Mouse (Mus musculus): ENCODE results near the gene Sh3bgr.
A peak's percentile ranks its signal among the peaks of the same experiment; 100 is the strongest.

The Sh3bgr gene

DNA sequence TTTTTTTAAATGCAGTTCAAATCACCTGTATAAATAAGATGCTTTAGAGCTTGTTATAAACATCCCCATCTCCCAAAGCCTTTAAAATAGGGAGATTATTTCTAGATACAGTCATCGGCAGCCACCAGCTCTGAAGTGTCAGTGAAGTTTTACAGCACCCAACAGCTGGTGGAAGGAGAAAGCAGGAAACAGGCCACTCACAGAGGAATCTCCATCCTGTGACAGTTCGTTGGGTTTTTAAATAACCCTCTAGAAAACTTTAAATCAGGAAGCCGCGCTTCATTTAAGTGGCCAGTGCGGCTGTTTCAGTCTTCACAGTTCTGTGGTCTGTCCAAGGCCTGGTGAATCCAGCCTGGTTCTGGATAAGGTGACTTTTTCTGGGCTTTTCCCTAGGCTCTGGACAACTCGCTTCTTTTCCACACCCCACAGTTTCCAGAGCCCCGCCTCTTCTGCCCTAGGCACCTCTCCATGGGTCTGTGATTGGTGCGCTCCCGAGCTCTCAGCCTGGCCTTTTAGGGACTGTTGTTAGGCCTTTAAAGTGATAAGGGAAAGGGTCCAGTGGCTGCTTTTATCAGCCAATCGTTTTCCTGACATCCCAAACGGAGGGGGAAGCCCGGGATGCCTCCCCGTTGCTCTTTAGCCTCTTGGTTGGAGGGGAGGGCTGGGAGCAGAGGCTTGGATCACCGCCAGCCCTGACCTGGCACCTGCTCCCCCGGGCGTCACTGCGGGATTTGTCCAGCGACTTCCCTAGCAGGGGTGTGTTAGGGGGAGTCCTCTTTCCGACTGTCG is at the start of gene Sh3bgr:
Sh3bgr (plus strand) TSS at position 538 of the 789 bp plus-strand sequence.
- DNase-seq (ENCODE audit: low spot score): no peak

DNA sequence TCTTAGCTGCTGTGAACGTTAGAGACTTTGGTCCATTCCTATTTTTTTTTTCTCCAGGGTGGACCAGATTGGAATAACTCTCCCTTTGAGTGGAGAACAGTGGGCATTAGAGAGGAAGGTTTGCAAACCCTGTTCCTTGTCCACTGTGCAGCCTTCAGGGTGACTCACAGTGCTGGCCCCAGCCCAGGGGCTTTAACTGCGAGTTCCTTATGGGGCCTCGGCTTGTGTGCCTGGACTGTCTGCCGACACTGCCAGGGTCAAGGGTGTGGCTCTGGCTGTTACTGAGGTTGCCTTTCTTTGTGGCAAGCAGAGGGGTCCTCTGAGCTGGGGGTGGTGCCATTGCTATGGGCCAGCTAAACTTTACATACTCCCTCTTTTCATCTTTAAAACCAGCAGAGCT is 49.3 kb upstream of the Sh3bgr start:
- DNase-seq (ENCODE audit: low spot score): no peak

DNA sequence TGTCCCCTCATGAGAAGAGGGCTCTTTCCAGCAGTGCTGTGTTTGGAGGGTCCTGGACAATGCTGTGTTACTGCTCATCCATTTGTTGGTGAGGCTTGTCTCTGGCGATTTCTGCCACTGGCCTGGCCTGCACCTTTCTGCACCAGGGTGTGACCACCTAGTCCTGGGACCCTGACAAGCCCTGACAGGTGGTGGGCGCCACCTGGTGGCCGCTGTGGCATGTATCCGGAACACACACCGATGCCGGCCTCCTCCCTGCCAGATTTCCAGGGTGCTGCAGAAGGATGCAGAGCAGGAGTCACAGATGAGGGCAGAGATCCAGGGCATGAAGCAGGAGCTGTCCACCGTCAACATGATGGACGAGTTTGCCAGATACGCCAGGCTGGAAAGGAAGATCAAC is 48.7 kb upstream of the Sh3bgr start:
- no peak for DNase-seq (ENCODE audit: low spot score)

DNA sequence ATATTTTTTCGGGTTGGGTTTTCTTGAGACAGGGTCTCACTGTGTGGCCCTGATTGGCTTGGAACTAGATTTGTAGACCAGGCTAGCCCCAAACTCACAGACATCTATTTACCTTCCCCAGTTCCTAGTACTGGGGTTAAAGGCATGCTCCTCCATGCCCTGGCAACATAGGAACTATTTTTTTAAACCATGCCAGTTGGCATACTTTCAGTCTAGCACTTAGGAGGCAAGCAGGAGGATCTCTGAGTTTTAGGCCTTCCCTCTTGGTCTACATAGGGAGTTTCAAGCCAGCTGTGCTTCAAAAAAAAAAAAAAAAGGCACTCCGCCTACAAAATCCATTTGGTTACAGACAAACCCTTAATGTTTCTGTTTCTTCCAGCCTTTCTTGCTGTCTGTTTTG is 45.8 kb upstream of the Sh3bgr start:
- no peak for DNase-seq (ENCODE audit: low spot score)

DNA sequence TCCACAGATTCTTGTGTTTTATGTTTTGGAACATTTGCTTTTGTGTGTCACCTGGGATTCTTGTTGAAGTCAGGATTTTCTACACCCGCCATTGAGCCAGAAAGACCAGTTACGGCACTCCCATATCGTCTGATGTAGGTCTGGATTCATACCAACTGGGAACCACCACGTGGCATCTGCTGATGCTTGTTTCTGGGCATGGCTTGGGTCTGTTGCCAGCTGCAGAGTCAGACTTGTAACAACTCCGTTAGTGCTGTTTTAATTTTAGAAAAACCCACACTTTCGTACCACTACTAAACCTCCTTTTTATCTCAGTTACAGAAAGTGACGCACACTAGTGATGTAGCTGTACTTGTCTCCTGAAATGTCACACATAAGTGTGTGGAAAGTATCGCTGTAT is 44.2 kb upstream of the Sh3bgr start:
- DNase-seq (ENCODE audit: low spot score): no peak

DNA sequence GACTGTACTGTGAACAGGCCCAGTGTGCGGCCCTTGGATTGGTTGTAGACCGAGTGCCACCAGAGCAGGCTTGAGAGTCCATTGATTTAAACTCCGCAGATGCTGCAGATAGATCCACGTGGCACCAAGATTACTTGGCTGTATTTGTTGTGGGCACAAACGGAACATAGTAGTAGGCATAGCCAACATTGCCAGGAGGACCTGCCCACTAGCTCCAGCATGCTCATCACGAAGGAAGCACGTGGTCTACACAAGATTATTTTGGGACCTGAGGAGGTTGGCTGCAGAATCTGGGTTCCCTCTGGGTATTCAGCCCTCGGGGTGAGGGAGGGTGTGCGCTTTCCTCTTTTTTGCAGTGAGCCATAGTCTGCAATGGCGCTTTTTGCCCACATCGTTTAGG is 43.1 kb upstream of the Sh3bgr start:
- no peak for DNase-seq (ENCODE audit: low spot score)

DNA sequence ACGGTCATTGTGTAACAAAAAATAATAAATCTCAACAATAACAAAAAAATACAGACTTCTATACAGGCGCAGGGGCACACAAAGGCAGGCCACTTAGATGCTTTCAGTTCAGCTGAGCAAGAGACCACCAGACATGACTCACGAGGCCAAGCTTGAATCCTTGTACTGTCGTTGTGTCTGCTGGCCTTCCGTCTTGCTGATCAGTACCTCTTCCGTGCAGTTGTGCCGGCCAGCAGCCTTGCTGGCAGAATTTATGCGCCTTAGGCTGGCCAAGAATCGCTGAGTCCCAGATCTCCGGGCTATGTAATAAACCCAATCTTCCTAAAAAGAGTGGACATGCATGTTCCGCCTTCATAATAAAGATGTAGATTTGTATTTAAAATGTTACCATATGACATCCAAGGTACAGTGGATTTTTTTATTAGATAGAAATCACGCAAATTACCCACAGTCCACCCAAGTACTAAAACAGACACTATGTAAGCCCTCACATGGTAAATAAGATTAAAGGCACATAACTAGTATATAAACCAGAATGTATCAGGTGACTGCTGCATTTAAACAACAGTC is 41.7 kb upstream of the Sh3bgr start:
- no peak for DNase-seq (ENCODE audit: low spot score)

DNA sequence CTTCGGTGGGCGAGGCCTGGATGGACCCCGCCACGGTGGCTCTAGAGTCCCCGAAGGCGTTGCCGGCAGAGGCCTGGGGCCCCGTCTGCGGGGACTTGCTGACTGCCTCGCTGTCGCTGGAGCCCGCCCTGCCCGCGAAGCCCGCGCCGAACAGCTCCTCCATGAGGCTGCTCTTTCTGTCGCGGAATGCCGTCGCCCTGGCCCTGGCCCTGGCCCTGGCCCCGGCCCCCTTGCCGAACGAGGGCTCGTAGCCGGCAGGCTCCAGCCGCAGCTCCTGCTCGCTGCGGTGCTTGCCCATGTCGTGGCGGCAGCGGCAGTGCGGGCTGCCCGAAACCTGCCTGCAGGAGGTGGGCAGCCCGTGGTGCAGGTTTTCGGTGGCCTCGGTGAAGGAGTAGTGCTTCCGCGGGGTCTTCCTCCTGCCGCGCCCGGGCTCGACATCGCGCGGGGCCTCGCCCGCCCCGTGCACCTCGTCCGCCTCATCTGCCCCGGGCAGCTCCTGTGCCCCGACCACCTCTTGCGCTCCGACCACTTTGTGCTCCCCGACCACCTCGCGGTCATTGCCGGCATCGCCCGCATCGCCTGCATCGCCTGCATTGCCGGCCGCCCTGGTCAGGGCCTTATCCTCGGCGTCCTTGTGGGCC is 41.0 kb upstream of the Sh3bgr start:
- no peak for DNase-seq (ENCODE audit: low spot score)

DNA sequence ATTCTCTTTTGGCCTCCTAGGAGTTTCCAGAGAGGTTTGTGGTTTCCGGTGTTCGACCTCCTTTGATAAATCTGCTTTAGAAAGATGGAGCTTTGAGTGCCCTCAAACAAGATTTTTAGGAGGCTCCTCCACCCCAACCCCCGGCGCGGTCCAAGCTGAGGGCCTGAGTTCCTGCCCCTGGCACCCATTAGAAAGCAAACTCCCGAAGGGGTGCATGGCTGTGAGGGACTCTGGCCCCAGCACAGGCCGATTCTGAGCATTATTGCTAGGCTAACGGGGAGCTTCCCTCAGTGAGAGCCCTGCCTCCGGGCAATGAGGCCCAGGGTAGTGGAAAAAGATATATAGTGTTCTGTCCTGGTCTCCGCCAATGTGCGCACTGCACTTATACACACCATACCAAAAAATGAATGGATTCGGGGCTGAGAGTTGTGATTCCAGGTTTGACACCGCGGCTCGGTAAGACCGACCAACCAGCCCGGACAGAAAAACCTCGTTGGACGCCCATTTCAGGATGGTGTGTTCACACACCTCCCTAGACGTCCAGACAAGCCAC is 40.4 kb upstream of the Sh3bgr start:
- DNase-seq (ENCODE audit: low spot score): no peak

DNA sequence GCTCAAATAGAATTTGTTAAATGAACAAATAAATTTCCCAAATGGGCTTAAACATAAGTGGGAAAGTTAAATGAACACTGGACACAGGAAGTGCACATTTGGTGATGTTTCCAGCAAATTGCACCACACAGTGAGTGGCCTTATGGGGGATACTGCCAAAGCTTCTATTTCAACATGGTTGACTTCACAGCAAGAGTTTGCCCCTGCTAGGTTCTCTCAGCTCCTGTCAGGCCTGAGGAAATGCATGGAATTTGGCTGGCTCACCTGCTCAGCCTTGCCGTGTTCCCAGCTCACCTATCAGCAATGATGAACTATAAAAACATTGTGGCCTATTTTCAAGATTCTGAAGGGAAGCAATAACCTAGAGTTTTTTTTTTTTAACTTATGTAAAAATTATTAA is 39.3 kb upstream of the Sh3bgr start:
- DNase-seq (ENCODE audit: low spot score): no peak

DNA sequence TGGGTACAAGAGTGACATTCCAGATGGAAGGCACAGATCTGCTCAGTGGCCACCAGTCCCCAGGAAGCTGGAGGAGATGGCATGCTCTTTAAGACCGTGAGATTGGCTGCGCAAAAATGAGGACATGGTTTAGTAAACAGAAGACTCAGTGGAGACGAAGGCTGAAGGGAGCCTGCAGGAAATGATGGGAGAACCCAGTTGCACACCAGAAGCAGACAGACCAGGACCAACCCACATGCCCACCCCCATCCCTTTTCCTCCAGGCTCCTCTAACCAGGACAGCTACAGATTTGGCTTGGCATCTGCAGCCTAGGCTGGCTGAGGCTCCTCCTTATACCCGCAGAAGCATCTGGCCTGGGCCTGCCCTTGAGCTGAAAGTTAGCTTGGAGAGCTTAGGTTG is 38.9 kb upstream of the Sh3bgr start:
- no peak for DNase-seq (ENCODE audit: low spot score)

DNA sequence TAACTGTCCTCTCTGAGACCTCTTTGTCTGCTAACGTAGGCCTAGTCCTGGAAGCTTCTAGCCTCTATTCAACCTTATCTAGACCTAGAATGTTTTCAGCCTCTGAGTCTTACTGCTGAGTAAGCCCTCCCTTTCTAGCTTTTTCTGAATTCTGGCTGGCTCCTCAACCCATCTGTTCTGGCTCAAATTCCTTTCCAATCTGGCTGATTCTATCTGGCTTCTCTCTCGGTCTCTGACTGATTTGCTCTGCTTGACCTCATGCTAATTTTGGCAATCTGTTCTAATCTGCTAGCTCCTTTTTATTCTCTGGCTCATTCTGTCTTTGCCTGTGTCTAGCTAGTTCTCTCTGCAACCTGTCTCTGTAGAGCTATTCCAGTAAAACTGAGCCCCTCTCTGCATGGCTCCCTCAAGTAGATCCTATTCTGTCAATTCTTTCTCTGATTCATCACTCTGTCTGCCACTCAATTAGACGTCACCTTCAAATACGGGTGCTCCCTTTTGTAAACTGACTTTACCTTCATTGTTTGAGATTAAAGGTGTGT is 34.5 kb upstream of the Sh3bgr start:
- no peak for DNase-seq (ENCODE audit: low spot score)

DNA sequence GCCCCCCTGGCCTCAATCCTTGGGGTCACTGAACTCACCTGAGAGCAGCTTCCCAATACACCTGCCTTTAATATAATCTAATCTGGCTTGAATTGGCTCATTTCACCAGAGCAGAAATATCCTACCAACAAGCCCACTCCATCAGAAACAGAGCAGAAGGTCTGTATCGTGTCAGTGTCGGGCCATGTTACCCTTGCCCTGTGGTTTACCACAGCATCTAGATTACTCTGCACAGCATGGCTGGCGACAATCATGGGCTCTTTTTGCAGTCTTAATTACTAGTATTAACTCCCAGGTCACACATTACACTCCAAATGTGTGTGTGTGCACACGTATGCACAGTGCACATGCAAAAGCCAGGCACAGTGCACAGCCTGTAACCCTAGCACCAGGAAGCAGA is 31.4 kb upstream of the Sh3bgr start:
- DNase-seq (ENCODE audit: low spot score): no peak

DNA sequence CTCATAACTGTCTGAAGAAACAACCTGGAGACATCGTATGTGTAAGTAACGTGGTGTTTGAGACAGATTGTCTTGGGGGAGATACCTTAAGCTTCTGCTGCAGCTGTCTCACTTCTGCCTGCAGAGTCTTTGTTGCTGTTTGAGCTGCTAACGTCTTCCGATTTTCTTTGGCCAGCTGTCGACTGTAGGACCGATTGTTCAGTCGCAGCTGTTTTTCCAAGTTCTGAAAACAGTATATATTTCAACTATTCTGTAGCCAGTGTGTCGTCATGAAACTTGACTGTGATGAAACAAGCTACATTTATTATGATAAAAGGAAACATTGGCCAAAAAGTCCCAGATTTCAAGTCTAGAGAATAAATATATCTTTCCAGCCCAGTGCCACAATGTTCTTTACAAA is 26.6 kb upstream of the Sh3bgr start:
- no peak for DNase-seq (ENCODE audit: low spot score)

DNA sequence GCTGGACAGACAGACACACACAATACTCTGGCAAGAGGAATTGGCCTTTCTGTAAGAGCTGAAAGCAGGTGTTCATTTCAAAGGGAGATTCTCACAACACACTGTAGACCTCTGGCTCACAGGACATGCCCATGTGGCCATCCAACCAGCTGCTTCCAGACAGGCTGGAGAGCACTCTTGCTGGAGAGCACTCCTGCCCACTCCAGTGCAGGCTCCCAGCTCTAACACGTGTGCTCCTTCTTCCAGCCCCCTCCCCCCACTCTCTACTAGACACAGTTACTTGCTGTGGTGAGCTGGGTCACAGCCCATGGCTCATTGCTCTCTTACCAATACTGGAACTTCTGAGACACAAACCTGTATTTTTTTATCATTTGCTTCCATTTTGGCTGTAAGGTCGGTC is 24.9 kb upstream of the Sh3bgr start:
- DNase-seq (ENCODE audit: low spot score): no peak

DNA sequence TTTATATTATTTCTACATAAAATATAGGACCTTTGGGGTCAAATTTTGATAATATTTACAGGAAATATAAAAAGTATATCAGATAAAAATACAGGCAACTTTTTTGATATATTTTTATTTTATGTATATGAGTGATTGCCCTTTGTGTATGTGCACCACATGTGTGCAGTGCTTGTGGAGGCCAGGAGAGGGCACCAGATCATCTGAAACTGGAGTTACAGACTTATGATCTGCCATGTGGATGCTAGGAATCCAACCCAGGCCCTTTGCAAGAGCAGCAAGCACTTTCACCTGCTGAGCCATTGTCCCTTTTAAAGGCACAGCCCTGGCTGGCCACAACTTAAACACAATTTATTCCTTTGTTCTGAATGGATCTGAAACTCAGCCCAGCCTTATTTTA is 21.1 kb upstream of the Sh3bgr start:
- no peak for DNase-seq (ENCODE audit: low spot score)

DNA sequence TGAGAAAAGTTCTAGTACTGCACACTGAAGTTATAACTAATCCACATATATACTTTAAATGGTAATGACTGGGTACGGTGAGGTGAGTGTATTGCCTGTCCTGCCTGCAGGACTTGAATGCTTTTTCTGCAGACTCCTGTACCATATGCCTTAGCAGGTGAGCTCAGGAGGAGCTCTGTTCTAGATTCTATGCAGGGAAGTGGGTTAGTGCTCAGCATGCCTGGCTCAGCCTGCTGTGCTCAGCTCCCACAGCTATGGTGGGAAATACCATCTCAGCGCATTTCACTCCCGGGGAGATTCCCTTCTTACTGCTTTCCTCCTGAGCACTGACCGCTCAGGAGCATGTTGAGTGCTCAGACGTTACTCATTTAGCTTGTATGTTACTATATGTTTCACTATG is 12.6 kb upstream of the Sh3bgr start:
- no peak for DNase-seq (ENCODE audit: low spot score)

DNA sequence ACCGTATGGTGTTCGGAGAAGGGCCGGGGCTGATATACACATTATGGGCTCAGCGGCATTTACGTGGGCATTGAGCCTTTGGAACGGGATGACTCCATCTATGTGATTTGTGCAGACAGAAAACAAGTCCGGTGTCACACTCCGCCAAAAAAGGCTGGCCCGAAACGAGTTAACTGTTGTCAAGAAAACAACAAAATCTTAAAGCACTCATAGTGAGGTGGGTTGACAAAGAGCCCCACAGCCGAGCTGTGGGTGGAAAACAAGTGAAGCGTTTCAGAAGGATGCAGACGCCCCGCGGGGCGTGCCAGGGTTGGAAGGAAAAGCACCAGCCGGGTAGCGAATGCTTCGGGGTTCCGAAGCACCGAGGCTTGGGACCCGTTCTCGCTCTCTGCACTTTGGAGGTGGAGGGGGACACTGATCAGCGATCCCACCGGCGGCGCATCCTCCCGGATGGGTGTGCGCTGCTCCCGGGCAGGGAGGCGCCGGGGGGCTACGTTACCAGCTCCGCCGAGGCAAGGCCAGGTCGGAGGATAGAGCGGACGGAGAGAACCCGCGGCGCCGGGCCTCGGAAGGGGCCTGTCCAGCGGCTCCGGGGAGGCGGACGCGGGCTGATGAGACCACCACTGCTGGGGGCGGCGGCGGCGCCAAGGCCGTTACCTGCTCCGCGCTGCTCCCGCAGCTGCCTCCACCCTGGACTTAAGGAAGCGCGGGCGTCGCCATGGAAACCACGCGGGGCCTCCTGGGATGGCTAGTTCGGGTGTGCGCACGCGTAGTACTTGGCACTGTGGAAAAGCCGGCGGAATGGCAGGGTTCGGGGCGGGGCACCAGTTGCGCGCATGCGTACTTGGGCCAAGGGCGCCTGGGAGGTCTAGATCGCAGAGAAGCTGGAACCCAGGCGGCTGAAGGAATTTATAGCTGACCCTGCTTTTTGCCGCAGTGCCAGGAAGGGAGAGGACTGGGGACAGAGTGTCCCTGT is 8.4 kb upstream of the Sh3bgr start, which contains the start of gene Lca5l:
Lca5l (minus strand) TSS at position 741 of the 976 bp plus-strand sequence.
- peak; percentile 97 for DNase-seq (ENCODE audit: low spot score)

DNA sequence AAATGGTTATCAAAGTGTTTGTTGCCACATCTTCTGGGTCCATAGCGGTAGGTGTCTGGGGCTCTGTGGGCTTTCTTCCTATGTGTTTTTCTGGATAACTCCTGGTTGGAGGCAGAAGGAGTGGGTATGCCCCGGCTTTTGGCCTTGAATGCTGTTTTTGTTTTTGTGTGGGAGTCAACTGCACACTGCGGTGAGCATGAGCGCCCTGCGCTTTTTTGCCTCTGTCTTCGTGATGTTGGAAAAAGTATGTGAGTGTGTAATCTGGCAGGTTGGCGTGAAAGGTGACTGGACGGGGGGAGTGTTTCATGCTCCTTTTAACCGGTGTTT is 415 bp downstream of the Sh3bgr start:
- no peak for DNase-seq (ENCODE audit: low spot score)

DNA sequence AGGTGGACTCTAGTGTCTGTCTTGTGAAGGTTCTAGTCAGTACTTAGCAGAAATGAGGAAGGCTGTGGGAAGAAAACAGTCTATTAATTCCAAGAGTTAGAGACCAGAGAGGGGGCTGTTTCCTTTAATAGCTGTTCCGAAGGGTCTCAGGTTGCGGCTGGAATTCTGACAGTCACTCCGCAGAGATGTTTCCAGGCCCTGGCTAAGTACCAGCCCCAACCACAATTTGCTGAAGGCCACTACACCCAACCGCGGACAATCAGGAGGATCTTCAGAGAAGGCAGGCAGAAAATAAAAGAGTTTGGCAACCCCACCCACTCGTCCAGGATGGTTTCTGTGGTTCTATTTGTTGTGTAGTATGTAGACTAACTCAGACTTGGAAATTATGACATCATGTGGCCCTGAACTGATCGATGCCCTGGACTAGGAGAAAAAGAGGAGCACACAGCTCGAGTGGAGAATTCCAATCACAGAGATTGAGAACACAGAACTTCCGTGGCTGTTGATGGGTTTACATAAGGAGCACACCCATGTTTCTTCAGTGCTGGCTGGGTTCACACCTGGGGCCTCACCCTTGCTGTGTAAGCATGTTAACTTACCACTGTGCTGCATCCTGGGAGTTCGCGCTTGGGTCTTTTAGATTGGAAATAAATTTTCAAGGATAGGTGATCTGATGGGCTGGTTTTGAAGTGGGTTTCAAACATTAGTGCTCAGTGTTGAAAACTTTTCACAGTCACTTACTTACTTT is 1.4 kb downstream of the Sh3bgr start:
- no peak for DNase-seq (ENCODE audit: low spot score)

DNA sequence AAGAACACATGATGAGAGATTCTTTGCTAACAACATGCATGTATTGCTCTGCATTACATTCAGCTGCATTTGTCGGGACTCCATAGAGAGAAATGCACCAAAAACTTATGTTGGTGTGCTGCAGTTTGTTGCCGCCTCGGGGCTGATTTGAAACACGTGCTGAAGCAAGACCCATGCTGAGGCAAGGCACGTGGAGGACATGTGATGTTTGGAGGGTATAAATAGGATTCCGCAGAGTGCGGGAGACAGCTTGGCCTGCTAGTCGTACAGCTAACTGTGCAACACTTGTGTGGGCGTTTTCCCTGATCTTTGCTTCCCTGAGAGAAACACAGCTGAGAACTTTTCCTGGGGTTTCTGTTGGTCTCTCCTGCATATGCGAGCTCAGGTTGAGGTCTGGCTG is 9.5 kb downstream of the Sh3bgr start:
- DNase-seq (ENCODE audit: low spot score): no peak

All from c-Kit-positive CD71-positive TER-119-positive erythroid progenitor cells, embryonic 14.5 days (primary cell).